Mouse (Mus musculus) kidney, postnatal 0 days (tissue): ENCODE results near the gene Arih2. TPM values are rescaled to one million over a fixed set of nuclear protein-coding genes. Genes with fewer than 3 reads are reported as not detected.

Source experiments
- ATAC-seq: fragments of 200-750 bp; cut with Nextera tagmentation; replicated peaks from 2 replicates; pipeline ENCODE4 v1.8.0; 2017; ENCODE audit warnings: low read depth, moderate number of reproducible peaks, moderate TSS enrichment, moderate library complexity; ENCODE audit not compliant: low FRiP score
- DNase-seq: peaks from one replicate; pipeline ENCODE4 v3.0.0-alpha.2; 2016; ENCODE audit warnings: low spot score
- H3K27ac ChIP-seq: fragments of 300-500 bp; sonication (generic); 2 replicates; pipeline ENCODE4 v1.5.1; 2014; ENCODE audit warnings: mild to moderate bottlenecking
- H3K27me3 ChIP-seq: fragments of 300-500 bp; sonication (generic); 2 replicates; pipeline ENCODE4 v1.6.1; 2014; ENCODE audit warnings: low read length, mixed read lengths; ENCODE audit not compliant: insufficient read depth
- H3K36me3 ChIP-seq: fragments of 300-500 bp; sonication (generic); 2 replicates; pipeline ENCODE4 v1.6.1; 2014; ENCODE audit warnings: low read length, mixed read lengths; ENCODE audit not compliant: insufficient read depth
- H3K4me1 ChIP-seq: fragments of 300-500 bp; sonication (generic); replicated peaks from 2 replicates; pipeline ENCODE4 v1.6.1; 2014; ENCODE audit warnings: antibody characterized with exemption, low read length, mixed read lengths; ENCODE audit not compliant: insufficient read depth
- H3K4me2 ChIP-seq: fragments of 300-500 bp; sonication (generic); 2 replicates; pipeline ENCODE4 v1.6.1; 2014; ENCODE audit warnings: mild to moderate bottlenecking, low read length, moderate library complexity, mixed read lengths
- H3K4me3 ChIP-seq: fragments of 300-500 bp; sonication (generic); replicated peaks from 2 replicates; pipeline ENCODE4 v1.5.1; 2014; ENCODE audit warnings: low read depth, low read length
- H3K9ac ChIP-seq: fragments of 300-500 bp; sonication (generic); 2 replicates; pipeline ENCODE4 v1.6.1; 2014; ENCODE audit warnings: low read depth, low read length
- H3K9me3 ChIP-seq: fragments of 300-500 bp; sonication (generic); replicated peaks from 2 replicates; pipeline ENCODE4 v1.6.1; 2016; ENCODE audit warnings: low read length, inconsistent platforms, mixed read lengths
- CTCF ChIP-seq: IDR thresholded peaks from 2 replicates; pipeline ENCODE4 v1.5.1; 2016; ENCODE audit warnings: antibody characterized with exemption, low read depth, mild to moderate bottlenecking, moderate library complexity
- WGBS: fragments of 180-500 bp; shearing (Covaris S2); extraction: QIAGEN DNeasy Blood & Tissue Kit; methylation state at CpG from one replicate; pipeline ENCODE4 v1.1.7; 2014; 5-methylcytosine and 5-hydroxymethylcytosine counted together
- polyA plus RNA-seq: library from polyadenylated mRNA; unstranded; fragments of >200 nt; fragmentation: Nextera tagmentation; extraction: Ambion mirVana; gene quantifications from 2 replicates; pipeline ENCODE4 v1.2.1, GENCODE M21; 2015

Gene Arih2
- polyA plus RNA-seq, 1 experiment from 2014 or later: 36.6 TPM

- peak within 1 kb of the TSS; percentile 97 for H3K27ac ChIP-seq
- no peaks in the 10 kb centered on the region for H3K9me3 ChIP-seq
- peak; percentile 87 for TF ChIP-seq CTCF
- WGBS: under 1% methylated on average over 73 of the region's 73 CpGs
- peak; percentile 98 for DNase-seq
- H3K27me3 ChIP-seq: no peaks in the 10 kb centered on the region
- peak; percentile 81 for ATAC-seq
- peak within 1 kb of the TSS; percentile 100 for H3K4me2 ChIP-seq
- peaks cover 14% of the 10 kb centered on the region for H3K4me1 ChIP-seq
- H3K9ac ChIP-seq: peak within 1 kb of the TSS; percentile 83
- H3K36me3 ChIP-seq: peaks cover 19% of the 10 kb centered on the region
- H3K4me3 ChIP-seq: peak within 1 kb of the TSS; percentile 77
Observed at GRCm38 (mm10) chr9:108566815-108567776, 82.1 kb downstream of the Arih2 start, which contains the start of gene Ndufaf3. Ndufaf3 (minus strand) TSS chr9:108567434.

- DNase-seq: no peak
- Histone ChIP-seq H3K4me1 (peaks cover 22% of the 10 kb centered on the region), H3K36me3 (peaks cover 14% of the 10 kb centered on the region), H3K9me3 (no peaks in the 10 kb centered on the region), H3K4me3 (peak overlapping the region; percentile 77), H3K9ac (peak overlapping the region; percentile 83), H3K27me3 (no peaks in the 10 kb centered on the region), H3K27ac (peak overlapping the region; percentile 97), H3K4me2 (peak overlapping the region; percentile 100)
- 8% methylated on average over 35 of the region's 35 CpGs for WGBS
- ATAC-seq: no peak
- no peak for TF ChIP-seq CTCF
Observed at GRCm38 (mm10) chr9:108565881-108566814, 83.0 kb downstream of the Arih2 start.

- DNase-seq (no peak), ATAC-seq (no peak)
- Histone ChIP-seq H3K9ac (no peak overlapping the region), H3K4me2 (no peak overlapping the region), H3K36me3 (peaks cover 17% of the 10 kb centered on the region), H3K9me3 (no peaks in the 10 kb centered on the region), H3K4me1 (peaks cover 23% of the 10 kb centered on the region), H3K27ac (no peak overlapping the region), H3K4me3 (no peak overlapping the region), H3K27me3 (no peaks in the 10 kb centered on the region)
- no peak for TF ChIP-seq CTCF
- WGBS: 82% methylated on average over 7 of the region's 7 CpGs
Observed at GRCm38 (mm10) chr9:108564131-108564530, 85.1 kb downstream of the Arih2 start.

- Histone ChIP-seq H3K4me2 (no peak overlapping the region), H3K4me1 (peaks cover 22% of the 10 kb centered on the region), H3K27me3 (no peaks in the 10 kb centered on the region), H3K9me3 (no peaks in the 10 kb centered on the region), H3K4me3 (no peak overlapping the region), H3K9ac (no peak overlapping the region), H3K27ac (no peak overlapping the region), H3K36me3 (peaks cover 21% of the 10 kb centered on the region)
- 95% methylated on average over 8 of the region's 8 CpGs for WGBS
- DNase-seq (no peak), ATAC-seq (no peak)
- TF ChIP-seq CTCF: no peak
Observed at GRCm38 (mm10) chr9:108563671-108564070, 85.5 kb downstream of the Arih2 start.

- Histone ChIP-seq H3K9ac (peak within 1 kb of the TSS; percentile 75), H3K4me3 (peak within 1 kb of the TSS; percentile 49), H3K9me3 (no peaks in the 10 kb centered on the region), H3K4me1 (0 out of 2 replicates have a peak, but pooled peaks cover 9% of the 10 kb centered on the region), H3K36me3 (peaks cover 44% of the 10 kb centered on the region), H3K27ac (peak within 1 kb of the TSS; percentile 68), H3K4me2 (peak within 1 kb of the TSS; percentile 69), H3K27me3 (no peaks in the 10 kb centered on the region)
- TF ChIP-seq CTCF: no peak
- DNase-seq: peak; percentile 99
- ATAC-seq: peak; percentile 98
- under 1% methylated on average over 49 of the region's 53 CpGs for WGBS
Observed at GRCm38 (mm10) chr9:108560227-108560841, 88.9 kb downstream of the Arih2 start, which contains the start of gene Impdh2. Impdh2 (plus strand) TSS chr9:108560286.
